Mouse (Mus musculus) heart, embryonic 13.5 days (tissue): ENCODE data around the gene Inpp5f. TPM values are rescaled to one million over a fixed set of nuclear protein-coding genes. Genes with fewer than 3 reads are reported as not detected.

ENCODE experiments used
- ATAC-seq: fragments of 200-750 bp; cut with Nextera tagmentation; 2 replicates; pipeline ENCODE4 v1.8.0; 2017; ENCODE audit warnings: moderate TSS enrichment; ENCODE audit not compliant: insufficient number of reproducible peaks, low FRiP score, low TSS enrichment; ENCODE audit errors: extremely low read depth
- H3K27ac ChIP-seq: fragments of 300-500 bp; sonication (generic); replicated peaks from 2 replicates; pipeline ENCODE4 v1.5.1; 2015; ENCODE audit warnings: moderate library complexity, mild to moderate bottlenecking, inconsistent platforms
- H3K27me3 ChIP-seq: fragments of 300-500 bp; sonication (generic); replicated peaks from 2 replicates; pipeline ENCODE4 v1.6.1; 2015; ENCODE audit warnings: mild to moderate bottlenecking, inconsistent platforms
- H3K36me3 ChIP-seq: fragments of 300-500 bp; sonication (generic); 2 replicates; pipeline ENCODE4 v1.6.1; 2015; ENCODE audit warnings: mild to moderate bottlenecking, inconsistent platforms
- H3K4me1 ChIP-seq: fragments of 300-500 bp; sonication (generic); 2 replicates; pipeline ENCODE4 v1.6.1; 2015; ENCODE audit warnings: inconsistent platforms
- H3K4me2 ChIP-seq: fragments of 300-500 bp; sonication (generic); 2 replicates; pipeline ENCODE4 v1.6.1; 2015; ENCODE audit warnings: inconsistent platforms, mild to moderate bottlenecking, moderate library complexity
- H3K4me3 ChIP-seq: fragments of 300-500 bp; sonication (generic); 2 replicates; pipeline ENCODE4 v1.5.1; 2015; ENCODE audit warnings: moderate library complexity, mild to moderate bottlenecking, inconsistent platforms
- H3K9ac ChIP-seq: fragments of 300-500 bp; sonication (generic); 2 replicates; pipeline ENCODE4 v1.6.1; 2015; ENCODE audit warnings: inconsistent platforms, mild to moderate bottlenecking, moderate library complexity
- H3K9me3 ChIP-seq: fragments of 300-500 bp; sonication (generic); 2 replicates; pipeline ENCODE4 v1.6.1; 2016; ENCODE audit warnings: inconsistent platforms
- WGBS: fragments of 180-500 bp; shearing (Covaris S2); methylation state at CpG from one replicate; pipeline ENCODE4 v1.1.7; 2015; ENCODE audit warnings: mixed read lengths; 5-methylcytosine and 5-hydroxymethylcytosine counted together
- polyA plus RNA-seq: library from polyadenylated mRNA; unstranded; fragments of >200 nt; fragmentation: Nextera tagmentation; extraction: Ambion mirVana; gene quantifications from 2 replicates; pipeline ENCODE4 v1.2.1, GENCODE M21; 2015

Gene Inpp5f
- polyA plus RNA-seq, 1 experiment from 2014 or later = 11.7 TPM

- Histone ChIP-seq H3K4me2 (no peak overlapping the region), H3K4me1 (peaks cover 20% of the 10 kb centered on the region), H3K27ac (no peak overlapping the region), H3K27me3 (no peaks in the 10 kb centered on the region), H3K36me3 (no peaks in the 10 kb centered on the region), H3K4me3 (no peak overlapping the region), H3K9ac (no peak overlapping the region), H3K9me3 (no peaks in the 10 kb centered on the region)
- no peak for ATAC-seq
- WGBS = 79% methylated on average over 10 of the region's 10 CpGs
These were observed 32.8 kb upstream of the Inpp5f start for GRCm38 (mm10) chr7:128578199-128578945.

GRCm38 (mm10) chr7:128579381-128579780, 31.7 kb upstream of the Inpp5f start:
- H3K36me3 ChIP-seq = no peaks in the 10 kb centered on the region
- H3K4me3 ChIP-seq = no peak overlapping the region
- 67% methylated on average over 2 of the region's 2 CpGs for WGBS
- H3K4me2 ChIP-seq = no peak overlapping the region
- H3K27me3 ChIP-seq = no peaks in the 10 kb centered on the region
- no peak overlapping the region for H3K27ac ChIP-seq
- no peaks in the 10 kb centered on the region for H3K9me3 ChIP-seq
- no peak overlapping the region for H3K9ac ChIP-seq
- ATAC-seq = no peak
- peaks cover 22% of the 10 kb centered on the region for H3K4me1 ChIP-seq

DNA sequence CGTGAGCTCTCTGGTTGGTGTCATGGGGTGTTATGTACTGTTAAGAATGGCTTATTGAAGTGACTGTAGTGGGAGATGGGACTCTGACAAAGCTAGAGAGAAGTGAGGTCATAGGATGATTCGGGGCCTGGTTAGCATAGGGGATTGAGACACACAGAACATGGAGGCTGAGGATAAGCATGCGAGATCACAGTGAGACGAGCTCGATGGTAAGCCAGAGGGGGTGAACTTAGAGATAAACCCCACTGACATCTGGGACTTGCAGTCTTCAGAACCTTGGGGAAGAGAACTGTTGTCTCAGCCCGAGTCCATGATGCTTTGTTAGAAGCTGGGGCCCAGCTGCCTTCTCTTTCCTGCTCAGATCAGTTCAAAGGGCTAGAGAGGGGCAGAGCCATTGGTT, 30.8 kb upstream of the Inpp5f start:
- H3K36me3 ChIP-seq = no peaks in the 10 kb centered on the region
- 76% methylated on average over 6 of the region's 6 CpGs for WGBS
- H3K4me3 ChIP-seq = no peak overlapping the region
- H3K27ac ChIP-seq = no peak overlapping the region
- ATAC-seq = no peak
- H3K4me1 ChIP-seq = peaks cover 22% of the 10 kb centered on the region
- no peak overlapping the region for H3K4me2 ChIP-seq
- H3K9ac ChIP-seq = no peak overlapping the region
- H3K9me3 ChIP-seq = no peaks in the 10 kb centered on the region
- H3K27me3 ChIP-seq = no peaks in the 10 kb centered on the region

GRCm38 (mm10) chr7:128581864-128582484, 29.2 kb upstream of the Inpp5f start:
- Histone ChIP-seq H3K9ac (no peak overlapping the region), H3K36me3 (no peaks in the 10 kb centered on the region), H3K9me3 (no peaks in the 10 kb centered on the region), H3K27ac (peak overlapping the region; percentile 74), H3K4me1 (peaks cover 22% of the 10 kb centered on the region), H3K4me3 (no peak overlapping the region), H3K27me3 (no peaks in the 10 kb centered on the region), H3K4me2 (no peak overlapping the region)
- 0 out of 2 replicates have a peak, but pooled peaks have one; percentile 48 for ATAC-seq
- 66% methylated on average over 15 of the region's 15 CpGs for WGBS

GRCm38 (mm10) chr7:128583213-128583948, 27.7 kb upstream of the Inpp5f start:
- no peak overlapping the region for H3K9ac ChIP-seq
- H3K27ac ChIP-seq = no peak overlapping the region
- no peak overlapping the region for H3K4me3 ChIP-seq
- no peaks in the 10 kb centered on the region for H3K36me3 ChIP-seq
- H3K9me3 ChIP-seq = no peaks in the 10 kb centered on the region
- no peak for ATAC-seq
- no peaks in the 10 kb centered on the region for H3K27me3 ChIP-seq
- WGBS = 73% methylated on average over 6 of the region's 6 CpGs
- peaks cover 22% of the 10 kb centered on the region for H3K4me1 ChIP-seq
- H3K4me2 ChIP-seq = no peak overlapping the region

- Histone ChIP-seq H3K9ac (no peak overlapping the region), H3K9me3 (no peaks in the 10 kb centered on the region), H3K27me3 (no peaks in the 10 kb centered on the region), H3K4me3 (no peak overlapping the region), H3K4me2 (no peak overlapping the region), H3K27ac (no peak overlapping the region), H3K36me3 (no peaks in the 10 kb centered on the region), H3K4me1 (peaks cover 25% of the 10 kb centered on the region)
- WGBS = 48% methylated on average over 4 of the region's 4 CpGs
- no peak for ATAC-seq
These were observed 23.7 kb upstream of the Inpp5f start for GRCm38 (mm10) chr7:128587334-128587933.

DNA sequence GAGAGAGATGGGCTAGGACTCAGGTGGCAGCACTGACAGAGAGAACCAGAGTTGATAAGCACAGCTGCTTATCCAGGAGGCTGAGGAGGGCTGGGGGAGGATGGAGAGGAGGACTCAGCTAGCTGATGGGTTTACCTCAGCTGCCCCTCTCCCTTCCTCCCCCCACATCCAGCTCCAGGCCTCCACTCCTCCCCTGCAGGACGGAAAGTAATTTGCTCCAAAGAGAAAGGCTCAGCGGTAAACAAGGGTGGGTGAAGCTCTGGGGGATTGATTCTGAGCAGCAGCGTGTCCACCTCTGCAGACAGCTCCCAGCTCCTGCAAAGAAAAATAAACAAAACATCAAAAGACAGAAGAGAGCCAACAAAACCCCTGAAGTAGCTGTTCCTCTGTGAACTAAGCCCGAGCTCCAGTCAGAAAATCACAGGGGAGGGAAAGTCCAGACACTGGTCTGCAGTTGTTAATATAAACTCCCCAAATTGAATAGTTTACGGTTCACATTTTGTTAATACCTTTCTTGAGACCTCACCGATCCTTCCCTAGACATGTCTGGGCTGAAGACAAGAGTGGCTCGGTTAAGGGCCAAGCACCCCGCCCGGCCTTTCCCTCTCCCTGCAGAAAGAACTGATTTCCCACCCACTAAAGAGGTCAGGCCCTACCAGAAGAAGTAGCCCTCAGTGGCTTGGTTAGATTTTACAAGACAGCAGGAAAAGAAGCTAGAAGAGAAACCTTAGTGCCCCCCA, 19.6 kb upstream of the Inpp5f start:
- H3K9ac ChIP-seq = peak overlapping the region; percentile 39
- no peak overlapping the region for H3K4me3 ChIP-seq
- no peaks in the 10 kb centered on the region for H3K27me3 ChIP-seq
- 0 out of 2 replicates have a peak, but pooled peaks cover under 1% of the 10 kb centered on the region for H3K9me3 ChIP-seq
- 29% methylated on average over 9 of the region's 9 CpGs for WGBS
- no peaks in the 10 kb centered on the region for H3K36me3 ChIP-seq
- ATAC-seq = no peak
- 0 out of 2 replicates have a peak overlapping the region, but pooled peaks have one; percentile 3 for H3K27ac ChIP-seq
- H3K4me1 ChIP-seq = peaks cover 22% of the 10 kb centered on the region
- no peak overlapping the region for H3K4me2 ChIP-seq

DNA sequence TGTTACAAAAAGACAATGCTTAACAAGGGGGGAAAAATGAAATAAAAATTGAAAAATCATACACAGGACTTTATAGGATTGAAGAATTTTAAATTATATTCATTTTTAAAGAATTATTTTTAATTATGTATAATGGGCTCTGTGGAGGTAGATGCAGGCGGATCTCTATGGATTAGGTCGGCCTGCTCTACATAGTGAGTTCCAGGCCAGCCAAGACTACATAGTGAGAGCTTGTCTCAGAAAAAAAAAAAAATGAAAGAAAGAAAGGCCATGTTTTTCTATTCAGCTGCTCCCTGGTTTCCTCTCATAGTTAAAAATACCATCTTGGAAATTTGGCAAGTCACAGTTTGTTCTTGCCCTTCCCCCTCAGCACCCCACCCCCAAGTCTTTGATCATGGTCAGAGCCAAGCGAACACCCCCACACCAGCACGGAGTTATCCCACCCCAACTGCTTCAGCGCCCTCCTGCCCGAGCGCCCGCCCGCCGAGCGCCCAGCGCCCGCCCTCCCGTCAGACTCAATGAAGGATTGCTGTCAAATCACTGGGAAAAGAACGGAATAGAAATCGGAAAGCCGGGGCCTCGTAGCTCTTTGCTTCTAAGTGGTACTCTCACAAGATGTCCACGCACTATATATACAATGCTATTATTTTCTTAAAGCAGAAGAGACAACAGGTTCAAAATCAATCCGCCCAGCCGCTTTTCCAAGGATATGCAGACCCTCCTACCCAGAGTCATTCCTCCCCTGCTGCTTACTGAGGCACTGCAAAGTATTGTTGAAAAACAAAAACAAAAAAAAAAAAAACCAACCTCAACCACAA, 18.8 kb upstream of the Inpp5f start:
- 13% methylated on average over 21 of the region's 21 CpGs for WGBS
- peak overlapping the region; percentile 40 for H3K4me3 ChIP-seq
- no peaks in the 10 kb centered on the region for H3K36me3 ChIP-seq
- H3K27ac ChIP-seq = peak overlapping the region; percentile 36; the same call in 1 of the 2 replicates
- H3K4me2 ChIP-seq = peak overlapping the region; percentile 68
- H3K9me3 ChIP-seq = peaks cover 6% of the 10 kb centered on the region; the same call in 1 of the 2 replicates
- ATAC-seq = no peak
- no peaks in the 10 kb centered on the region for H3K27me3 ChIP-seq
- H3K9ac ChIP-seq = peak overlapping the region; percentile 66
- H3K4me1 ChIP-seq = peaks cover 22% of the 10 kb centered on the region

DNA sequence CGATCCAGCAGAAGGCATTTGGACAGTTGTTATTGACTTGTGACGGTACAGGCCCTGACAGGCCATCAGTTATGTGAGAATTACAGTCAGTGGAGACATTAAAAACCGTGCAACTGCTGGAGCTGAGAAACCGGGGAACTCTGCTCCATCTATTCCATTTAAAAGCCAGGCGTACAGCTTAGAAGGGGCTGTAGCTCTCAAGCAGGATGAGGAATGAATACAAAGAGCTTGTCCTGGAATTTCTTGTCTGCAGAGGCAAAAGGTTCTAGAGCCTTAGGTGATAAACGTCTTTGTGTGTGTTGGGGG, 18.2 kb upstream of the Inpp5f start:
- Histone ChIP-seq H3K4me2 (peak overlapping the region; percentile 68), H3K27me3 (no peaks in the 10 kb centered on the region), H3K27ac (peak overlapping the region; percentile 36; the same call in 1 of the 2 replicates), H3K9ac (peak overlapping the region; percentile 66; the same call in 1 of the 2 replicates), H3K9me3 (peaks cover 6% of the 10 kb centered on the region; the same call in 1 of the 2 replicates), H3K4me1 (peaks cover 22% of the 10 kb centered on the region), H3K4me3 (peak overlapping the region; percentile 40; the same call in 1 of the 2 replicates), H3K36me3 (no peaks in the 10 kb centered on the region)
- 19% methylated on average over 6 of the region's 6 CpGs for WGBS
- no peak for ATAC-seq

- Histone ChIP-seq H3K4me3 (no peak overlapping the region), H3K4me2 (no peak overlapping the region), H3K27me3 (no peaks in the 10 kb centered on the region), H3K27ac (no peak overlapping the region), H3K9me3 (peaks cover 6% of the 10 kb centered on the region; the same call in 1 of the 2 replicates), H3K4me1 (peaks cover 19% of the 10 kb centered on the region), H3K36me3 (no peaks in the 10 kb centered on the region), H3K9ac (no peak overlapping the region)
- no peak for ATAC-seq
- WGBS = 84% methylated on average over 2 of the region's 2 CpGs
These were observed 14.9 kb upstream of the Inpp5f start for GRCm38 (mm10) chr7:128596274-128596673.
